Mouse (Mus musculus) gastrocnemius, postnatal 14 days (tissue): ENCODE results near the gene Lhfpl2. TPM values are rescaled to one million over a fixed set of nuclear protein-coding genes. Genes with fewer than 3 reads are reported as not detected.

ENCODE experiments used
- total RNA-seq, 2 experiments: library from RNA; stranded (reverse); gene quantifications; 2 replicates each; pipeline ENCODE4 v1.2.3; 2021

Gene Lhfpl2
- total RNA-seq, 2 experiments from 2014 or later: 10.7 to 19.2 TPM

Other genes with a start within 250 kb of the Lhfpl2 start
- 10 to 100 TPM; 17.7 to 22.1 TPM for gene Scamp1, start 228.1 kb downstream of the Lhfpl2 start, total RNA-seq